Mouse (Mus musculus) thymus, postnatal 4 days (tissue): Measurements from ENCODE around the gene Ttyh1.

Experiments used
- DNase-seq: peaks from one replicate; pipeline ENCODE4 v3.0.0; 2021

The Ttyh1 gene

DNA sequence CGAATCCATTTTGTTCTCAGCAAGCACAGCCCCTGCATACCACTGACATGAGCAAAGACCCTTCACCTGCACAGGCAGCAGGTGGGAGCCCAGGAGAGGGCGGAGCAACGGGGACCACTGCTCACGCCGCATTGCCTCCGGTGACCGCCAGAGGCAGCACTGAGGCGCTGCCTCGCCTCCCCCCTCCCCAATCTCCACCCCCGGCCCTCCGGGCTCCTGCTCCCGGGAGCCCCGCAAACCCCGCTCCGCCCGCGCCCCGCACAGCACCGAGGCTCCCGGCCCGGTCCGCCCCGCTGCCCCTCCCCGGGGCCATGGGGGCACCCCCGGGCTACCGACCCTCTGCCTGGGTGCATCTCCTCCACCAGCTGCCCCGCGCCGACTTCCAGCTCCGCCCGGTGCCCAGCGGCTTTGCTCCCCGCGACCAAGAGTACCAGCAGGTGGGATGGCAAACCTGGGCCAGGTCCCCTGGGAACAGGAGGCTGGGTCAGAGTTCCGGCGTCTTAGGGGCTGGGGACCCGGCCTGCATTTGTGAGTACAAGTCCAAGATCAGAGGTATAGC, at the start of gene Ttyh1:
Ttyh1 (plus strand) TSS at position 65 of the 559 bp plus-strand sequence.
- DNase-seq = peak; percentile 75

DNA sequence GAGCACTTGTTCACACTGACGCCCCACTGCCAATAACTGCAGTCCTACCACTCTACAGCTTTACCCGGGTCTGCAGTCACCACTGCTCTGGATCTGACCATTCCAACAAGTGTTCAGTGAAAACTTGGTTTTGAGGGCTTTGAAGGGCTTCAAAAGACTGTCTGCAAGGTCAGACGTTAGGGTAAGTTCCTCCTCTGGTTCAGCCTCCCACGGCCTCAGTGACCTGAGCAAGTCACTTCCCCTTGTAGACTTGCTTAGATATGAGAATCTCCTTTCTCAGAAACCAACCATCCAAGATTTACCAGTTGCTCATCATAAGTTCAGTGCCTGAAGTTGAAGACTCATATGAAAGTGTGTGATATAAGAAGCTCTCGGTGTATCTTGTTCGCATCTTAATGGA, 48.1 kb upstream of the Ttyh1 start:
- DNase-seq = no peak

DNA sequence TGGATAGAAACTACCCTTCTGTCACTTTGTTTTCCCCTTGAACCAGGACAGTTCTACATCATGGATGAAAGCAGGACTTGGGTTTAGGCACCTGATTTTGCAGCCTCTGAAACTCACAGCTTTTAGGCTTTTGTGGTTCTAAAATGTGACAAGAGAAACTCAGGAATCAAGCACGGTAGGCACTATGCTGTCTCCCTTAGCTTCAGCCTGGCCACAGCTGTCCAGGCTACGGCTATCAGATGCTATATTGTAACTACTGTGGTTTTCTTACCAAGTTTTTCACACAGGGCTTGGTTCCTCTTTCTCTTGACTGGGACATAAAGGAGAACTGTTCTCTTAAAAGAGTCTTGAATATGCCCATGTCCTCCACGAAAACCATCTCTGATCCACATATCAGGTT, 46.1 kb upstream of the Ttyh1 start:
- no peak for DNase-seq

DNA sequence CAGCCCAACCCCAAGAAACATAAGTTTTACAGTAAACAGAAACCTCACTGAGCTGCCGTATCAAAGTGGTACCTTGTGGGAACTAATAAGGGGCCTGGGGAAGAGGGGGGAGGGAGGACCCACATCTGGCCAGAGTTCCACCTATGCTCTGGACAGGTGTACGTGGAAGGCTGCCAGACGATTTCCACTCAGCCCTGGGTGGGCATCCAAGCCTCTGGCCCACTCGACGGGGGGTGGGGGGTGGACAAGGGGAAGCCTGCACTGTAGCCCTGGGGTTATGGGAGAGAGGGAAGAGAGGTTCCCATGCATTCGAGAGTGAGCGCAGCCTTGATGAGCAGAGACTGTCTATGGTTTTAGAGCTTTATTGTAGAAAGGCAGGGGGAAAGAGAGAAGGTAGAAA, 39.7 kb upstream of the Ttyh1 start:
- no peak for DNase-seq

GRCm38 (mm10) chr7:4080552-4080951, 38.7 kb upstream of the Ttyh1 start:
- no peak for DNase-seq

- no peak for DNase-seq
Observed at GRCm38 (mm10) chr7:4081706-4082105, 37.5 kb upstream of the Ttyh1 start.

DNA sequence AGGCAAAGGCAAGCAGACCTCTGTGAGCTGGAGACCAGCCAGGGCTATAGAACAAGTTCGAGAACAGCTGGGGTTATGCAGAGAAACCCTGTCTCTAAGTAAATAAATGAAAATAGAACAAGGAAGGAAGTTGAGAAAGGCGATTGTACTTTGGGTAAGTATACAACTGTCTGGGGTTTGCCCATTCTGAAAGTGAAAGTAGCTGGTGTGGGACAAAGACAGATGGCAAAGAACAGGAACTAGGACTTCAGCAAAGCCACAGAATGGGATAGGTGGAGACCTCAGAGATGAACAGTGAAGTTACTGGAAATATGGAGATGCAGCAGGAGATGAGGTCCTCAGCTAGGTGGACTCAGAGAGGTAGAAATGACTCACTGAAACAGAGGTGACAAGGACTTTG, 36.4 kb upstream of the Ttyh1 start:
- DNase-seq = peak; percentile 50

GRCm38 (mm10) chr7:4084161-4084560, 35.0 kb upstream of the Ttyh1 start:
- no peak for DNase-seq

DNA sequence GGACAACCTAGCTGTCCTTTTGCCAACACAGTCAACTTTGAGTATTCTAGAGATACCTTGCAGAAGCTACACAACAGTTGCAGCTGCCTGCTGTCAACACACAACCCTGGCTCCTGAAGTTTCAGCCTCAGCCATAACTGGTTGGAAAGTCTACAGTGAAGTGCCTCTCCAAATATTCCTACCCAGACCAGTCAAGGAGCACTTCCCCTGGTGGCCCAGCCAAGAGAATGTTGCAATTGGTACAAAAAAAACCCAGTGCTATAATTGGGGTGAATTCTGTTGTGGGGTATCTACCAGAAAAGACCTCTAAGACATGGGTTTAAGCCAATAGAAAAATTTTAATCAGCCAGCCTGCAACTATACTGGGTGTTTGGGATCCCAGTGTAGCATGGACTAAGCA, 33.6 kb upstream of the Ttyh1 start:
- no peak for DNase-seq

GRCm38 (mm10) chr7:4087238-4087895, 31.8 kb upstream of the Ttyh1 start:
- peak; percentile 43 for DNase-seq

GRCm38 (mm10) chr7:4087896-4088480, 31.2 kb upstream of the Ttyh1 start:
- no peak for DNase-seq

GRCm38 (mm10) chr7:4088679-4089078, 30.5 kb upstream of the Ttyh1 start:
- DNase-seq = no peak

DNA sequence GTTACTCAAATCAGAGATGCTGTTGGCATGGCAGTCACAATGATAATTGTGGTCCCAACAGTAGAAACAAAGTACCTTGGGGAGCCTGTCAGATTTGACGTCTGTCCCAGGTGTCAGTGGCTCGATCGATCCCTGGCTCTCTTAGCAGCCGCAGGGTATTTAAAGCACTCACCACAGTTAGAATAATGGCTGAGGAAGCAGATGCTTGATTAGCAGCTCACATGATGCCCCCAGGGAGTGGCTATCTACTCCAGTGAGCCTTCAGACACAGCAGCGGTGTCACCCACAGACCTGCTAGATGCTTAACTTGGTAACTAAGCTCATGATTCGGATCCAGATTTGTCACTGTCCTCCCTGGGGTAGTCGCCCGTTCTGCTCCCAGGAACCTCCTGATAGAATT, 28.0 kb upstream of the Ttyh1 start:
- DNase-seq = no peak

- DNase-seq = no peak
Observed at GRCm38 (mm10) chr7:4098301-4098700, 20.9 kb upstream of the Ttyh1 start.

DNA sequence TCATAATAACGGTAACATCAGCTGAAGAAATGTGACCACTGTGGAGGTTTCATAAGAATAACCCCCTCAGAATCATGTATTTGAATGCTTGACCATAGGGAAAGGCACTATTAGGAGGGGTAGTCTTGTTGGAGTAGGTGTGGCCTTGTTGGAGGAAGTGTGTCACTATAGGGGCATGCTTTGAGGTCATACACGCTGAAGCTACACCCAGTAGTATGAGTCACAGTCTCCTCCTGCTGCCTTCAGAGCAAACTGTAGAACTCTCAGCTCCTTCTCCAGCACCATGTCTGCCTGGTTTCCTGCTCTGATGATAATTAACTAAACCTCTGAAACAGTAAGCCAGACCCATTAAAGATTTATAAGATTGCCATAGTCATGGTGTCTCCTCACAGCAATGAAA, 20.4 kb upstream of the Ttyh1 start:
- DNase-seq = no peak

DNA sequence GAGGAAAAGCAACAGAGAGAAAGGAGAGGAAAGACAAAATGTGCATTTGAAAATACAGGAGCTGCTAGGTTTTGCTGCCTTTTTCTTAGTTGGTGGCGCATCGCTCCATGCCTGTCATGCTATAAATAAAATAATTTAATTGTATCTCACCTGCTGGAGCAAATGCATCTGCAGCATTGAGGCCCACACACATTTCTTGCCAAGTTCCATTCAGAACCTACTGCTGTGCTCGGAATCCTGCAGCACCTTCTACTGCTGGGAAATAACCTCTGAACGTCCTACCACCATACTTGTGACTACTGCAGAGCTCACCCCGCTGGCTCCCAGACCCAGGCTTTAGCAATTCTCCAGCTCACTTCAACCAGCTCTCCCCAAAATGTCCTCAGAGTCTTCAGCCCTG, 18.1 kb upstream of the Ttyh1 start:
- DNase-seq = no peak

DNA sequence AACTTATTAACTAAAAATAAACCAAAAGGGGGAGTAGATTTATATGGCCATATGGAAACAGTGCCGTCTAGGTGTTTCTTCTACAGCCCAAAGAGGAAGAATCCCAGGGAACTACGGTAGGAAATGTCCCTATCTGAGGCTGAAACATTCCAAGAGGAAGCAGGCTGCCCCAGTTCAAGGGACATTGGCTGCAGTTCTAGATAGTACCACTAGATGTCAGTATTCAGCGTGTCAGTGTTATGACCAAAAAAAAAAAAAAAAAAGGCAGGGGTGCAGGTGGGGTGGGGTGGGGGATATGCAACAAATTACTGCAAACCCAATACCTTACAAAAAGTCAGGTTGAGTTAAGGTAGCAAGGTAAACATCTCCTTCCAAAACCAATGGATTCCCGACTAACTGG, 15.8 kb upstream of the Ttyh1 start:
- peak; percentile 24 for DNase-seq

DNA sequence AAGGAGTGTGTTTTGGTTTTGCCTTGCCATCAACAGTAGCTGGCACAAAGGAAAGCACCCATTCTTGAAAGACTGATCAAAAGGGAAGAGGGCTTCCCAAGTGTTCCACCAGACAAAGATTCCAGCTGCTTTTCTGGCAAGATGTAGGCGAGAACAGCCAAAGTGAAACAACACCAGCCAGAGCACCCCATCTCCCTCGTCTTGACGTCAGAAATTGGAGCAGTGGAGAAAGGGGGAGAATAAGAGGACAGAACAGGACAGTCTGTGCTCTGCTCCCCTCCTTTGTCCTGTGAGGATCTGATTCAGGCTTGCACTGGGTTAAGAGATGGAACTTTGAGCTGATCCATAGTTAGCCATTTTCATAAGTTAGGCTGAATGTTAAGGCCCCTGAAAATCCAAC, 7.4 kb upstream of the Ttyh1 start:
- no peak for DNase-seq

DNA sequence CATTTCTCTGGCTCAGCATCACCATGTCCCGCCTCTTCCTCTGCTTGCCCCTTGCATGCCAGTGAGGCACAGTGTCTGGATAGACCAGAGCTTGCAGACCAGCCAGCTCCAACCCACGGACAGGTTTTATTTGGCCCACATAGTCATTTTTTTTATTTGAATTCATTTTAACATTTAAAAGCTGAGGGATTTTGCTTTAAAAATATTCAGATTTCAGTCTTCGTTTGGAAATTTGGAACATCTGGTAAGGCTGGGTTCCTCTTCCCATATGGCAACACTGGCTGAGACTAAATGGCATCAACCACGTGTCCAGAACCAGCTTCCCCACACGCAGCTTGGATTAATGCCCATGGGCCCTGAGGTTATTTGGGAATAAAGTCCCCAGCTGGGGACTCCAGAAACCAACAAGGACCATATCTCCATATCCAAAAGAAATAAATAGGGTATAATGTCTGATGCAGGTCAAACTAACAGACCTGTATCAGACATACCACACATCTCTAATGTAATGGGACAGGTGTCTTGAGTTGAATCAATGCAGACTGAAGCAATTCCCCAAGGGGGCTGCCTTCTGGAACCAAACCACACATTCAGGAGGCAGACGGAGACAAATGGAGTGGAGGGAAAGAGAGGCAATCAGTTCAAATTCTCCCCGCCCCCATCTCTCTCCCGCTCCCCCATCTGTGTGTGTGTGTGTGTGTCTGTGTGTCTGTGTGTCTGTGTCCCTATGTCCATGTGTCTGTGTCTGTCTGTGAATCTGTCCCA, 2.0 kb upstream of the Ttyh1 start:
- DNase-seq = no peak

GRCm38 (mm10) chr7:4119976-4120921, 1.0 kb downstream of the Ttyh1 start:
- DNase-seq = no peak

GRCm38 (mm10) chr7:4122076-4122768, 3.0 kb downstream of the Ttyh1 start:
- DNase-seq = no peak

GRCm38 (mm10) chr7:4122783-4123182, 3.6 kb downstream of the Ttyh1 start:
- DNase-seq = no peak
